Mouse (Mus musculus) liver, embryonic 14.5 days (tissue): ENCODE results near the gene Btbd9.

Experiments
- CTCF ChIP-seq: IDR thresholded peaks from 2 replicates; pipeline ENCODE4 v1.5.1; 2016; ENCODE audit warnings: antibody characterized with exemption, low read depth, control low read depth
- EP300 ChIP-seq: IDR thresholded peaks from 2 replicates; pipeline ENCODE4 v1.6.1; 2016; ENCODE audit warnings: antibody characterized with exemption, low read depth

- TF ChIP-seq EP300 (no peak), CTCF (no peak)
Observed at GRCm38 (mm10) chr17:30222837-30223236, 353.5 kb downstream of the Btbd9 start.
